Mouse (Mus musculus): ENCODE data around the gene Bnip1. TPM values are rescaled to one million over a fixed set of nuclear protein-coding genes. Genes with fewer than 3 reads are reported as not detected.

Bnip1 gene
- polyA plus RNA-seq, 1 experiment from 2014 or later = 51.5 TPM

Other genes with a start within 250 kb of the Bnip1 start
- gene Ergic1, start 219.6 kb upstream of the Bnip1 start, polyA plus RNA-seq (2014; fragmentation: Nextera tagmentation; extraction: Ambion mirVana) = 110 and 119 TPM in 2 replicates
- gene Dusp1, start 218.9 kb upstream of the Bnip1 start, polyA plus RNA-seq (2014; fragmentation: Nextera tagmentation; extraction: Ambion mirVana) = 31.5 and 31.6 TPM in 2 replicates
- gene Atp6v0e, start 117.8 kb upstream of the Bnip1 start, polyA plus RNA-seq (2014; fragmentation: Nextera tagmentation; extraction: Ambion mirVana) = 91.3 and 106 TPM in 2 replicates
- gene Crebrf, start 65.4 kb upstream of the Bnip1 start, polyA plus RNA-seq (2014; fragmentation: Nextera tagmentation; extraction: Ambion mirVana) = 10.2 and 10.5 TPM in 2 replicates
- not detected in 2 replicates for gene Nkx2-5, start 63.9 kb downstream of the Bnip1 start, polyA plus RNA-seq (2014; fragmentation: Nextera tagmentation; extraction: Ambion mirVana)
- 0.90 and 2.1 TPM in 2 replicates for gene Kifc5b, start 136.0 kb downstream of the Bnip1 start, polyA plus RNA-seq (2014; fragmentation: Nextera tagmentation; extraction: Ambion mirVana)
- gene Phf1, start 152.0 kb downstream of the Bnip1 start, polyA plus RNA-seq (2014; fragmentation: Nextera tagmentation; extraction: Ambion mirVana) = 20.6 and 23.3 TPM in 2 replicates
- 112 and 113 TPM in 2 replicates for gene Cuta, start 158.5 kb downstream of the Bnip1 start, polyA plus RNA-seq (2014; fragmentation: Nextera tagmentation; extraction: Ambion mirVana)
- gene Syngap1, start 160.2 kb downstream of the Bnip1 start, polyA plus RNA-seq (2014; fragmentation: Nextera tagmentation; extraction: Ambion mirVana) = 4.3 and 5.0 TPM in 2 replicates
- 9.7 and 11.1 TPM in 2 replicates for gene Zbtb9, start 192.1 kb downstream of the Bnip1 start, polyA plus RNA-seq (2014; fragmentation: Nextera tagmentation; extraction: Ambion mirVana)
- gene Bak1, start 247.9 kb downstream of the Bnip1 start, polyA plus RNA-seq (2014; fragmentation: Nextera tagmentation; extraction: Ambion mirVana) = 5.9 and 6.9 TPM in 2 replicates

Measured in hindbrain, embryonic 14.5 days (tissue).